Mouse (Mus musculus): ENCODE measurements around the gene Cphx2.
"Not testable (repeated sequence)": the region's sequence is repeated elsewhere in the genome, so short reads cannot be mapped to it uniquely, and the experiment has no call there.

- not testable (repeated sequence) for TF ChIP-seq CTCF (IDR thresholded peaks at IDR 0.05; ENCODE audit: low read depth); EP300 (optimal IDR thresholded peaks at IDR 0.05)
Observed at GRCm38 (mm10) chr14:26047026-26047425, 34.3 kb upstream of the Cphx2 start.

All from stomach, postnatal 0 days (tissue).